Mouse (Mus musculus) liver, embryonic 15.5 days (tissue): ENCODE results near the gene Scgb3a1. TPM values are rescaled to one million over a fixed set of nuclear protein-coding genes. Genes with fewer than 3 reads are reported as not detected.

ENCODE experiments used
- polyA plus RNA-seq: library from polyadenylated mRNA; unstranded; fragments of >200 nt; fragmentation: Nextera tagmentation; extraction: Ambion mirVana; gene quantifications from 2 replicates; pipeline ENCODE4 v1.2.1, GENCODE M21; 2015

Scgb3a1 gene
- polyA plus RNA-seq, 1 experiment from 2014 or later, result 0.20 TPM

Other genes starting within 250 kb of the Scgb3a1 start
- gene Olfr1389, start 240.5 kb upstream of the Scgb3a1 start, polyA plus RNA-seq, result not detected in 2 replicates
- gene Olfr1388, start 227.0 kb upstream of the Scgb3a1 start, polyA plus RNA-seq, result 0.06 TPM in 1 of 2 replicates, not detected in the other
- not detected in 2 replicates for gene Olfr1387, start 208.3 kb upstream of the Scgb3a1 start, polyA plus RNA-seq
- not detected in 2 replicates for gene Olfr1386, start 198.6 kb upstream of the Scgb3a1 start, polyA plus RNA-seq
- not detected in 2 replicates for gene Olfr1385, start 174.5 kb upstream of the Scgb3a1 start, polyA plus RNA-seq
- gene Olfr1384, start 156.9 kb upstream of the Scgb3a1 start, polyA plus RNA-seq, result not detected in 2 replicates
- not detected in 2 replicates for gene Olfr1383, start 144.0 kb upstream of the Scgb3a1 start, polyA plus RNA-seq
- gene Olfr1382, start 135.4 kb upstream of the Scgb3a1 start, polyA plus RNA-seq, result not detected in 2 replicates
- gene Olfr1381, start 120.2 kb upstream of the Scgb3a1 start, polyA plus RNA-seq, result not detected in 2 replicates
- not detected in 2 replicates for gene Olfr1380, start 106.7 kb upstream of the Scgb3a1 start, polyA plus RNA-seq
- 2.9 and 3.8 TPM in 2 replicates for gene Flt4, start 54.3 kb upstream of the Scgb3a1 start, polyA plus RNA-seq
- gene Cnot6, start 49.1 kb downstream of the Scgb3a1 start, polyA plus RNA-seq, result 18.7 and 18.8 TPM in 2 replicates
- gene Gfpt2, start 130.6 kb downstream of the Scgb3a1 start, polyA plus RNA-seq, result 0.73 and 0.74 TPM in 2 replicates
- 16.7 and 16.9 TPM in 2 replicates for gene Mapk9, start 183.1 kb downstream of the Scgb3a1 start, polyA plus RNA-seq
- 0.05 TPM in 1 of 2 replicates, not detected in the other for gene Rasgef1c, start 238.2 kb downstream of the Scgb3a1 start, polyA plus RNA-seq